Comparison of ENCODE assay signal across 14 mouse cellular contexts in the genomic region with DNA sequence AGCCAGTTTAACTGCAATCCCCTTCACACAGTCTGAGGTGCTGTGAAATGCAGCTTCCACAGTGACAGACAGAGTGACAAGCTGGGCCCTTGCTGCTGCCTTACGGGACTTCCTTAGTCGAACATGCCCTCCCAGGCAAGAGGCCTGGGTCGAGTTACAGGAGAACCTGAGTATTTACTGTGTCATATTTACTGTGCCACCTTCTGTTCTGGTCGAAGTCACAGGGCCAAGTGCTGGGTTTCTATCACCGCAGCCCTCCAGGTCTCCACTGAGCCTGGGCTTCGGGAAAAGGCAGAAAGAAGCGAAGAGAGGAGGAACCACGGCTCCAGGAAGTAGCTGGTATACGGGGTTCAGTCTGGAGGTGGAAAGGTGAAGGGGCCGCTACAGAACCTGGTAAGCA. TPM values are rescaled to one million over a fixed set of nuclear protein-coding genes. Genes with fewer than 3 reads are reported as not detected.
DNase-seq lines count a peak whose midpoint lies in the region; ATAC-seq and TF ChIP-seq lines count a peak whose summit lies in the region.
"Had no signal": no experiment of that assay in that cellular context is flagged by ENCODE, and none has a peak within 500 bp of the region (broad histone marks: within the 10 kb centered on the region; RNA-seq: fewer than 3 reads in every experiment).

No protein-coding gene starts in this region.

- no peak overlapping the region for H3K4me2 ChIP-seq in liver, embryonic 12.5 days
- H3K4me2 ChIP-seq: embryonic facial prominence, embryonic 13.5 days; heart, embryonic 13.5 days; hindbrain, embryonic 14.5 days; liver, embryonic 11.5 days; midbrain, embryonic 12.5 days had no signal

- no peak overlapping the region for H3K4me3 ChIP-seq in liver, adult 2 months (ENCODE audit: insufficient read depth, low read depth, low read length)
- H3K4me3 ChIP-seq in liver, embryonic 12.5 days, result no peak overlapping the region
- no peak overlapping the region for H3K4me3 ChIP-seq in embryonic facial prominence, embryonic 10.5 days
- H3K4me3 ChIP-seq: embryonic facial prominence, embryonic 13.5 days; forebrain, embryonic 10.5 days; heart, embryonic 13.5 days; midbrain, embryonic 12.5 days; myocyte had no signal

- peak overlapping the region; percentile 35; the same call in 1 of the 2 replicates for H3K9ac ChIP-seq in liver, adult 2 months (ENCODE audit: low read depth, low read length)
- no peak overlapping the region for H3K9ac ChIP-seq in liver, embryonic 12.5 days
- H3K9ac ChIP-seq: embryonic facial prominence, embryonic 13.5 days; heart, embryonic 13.5 days; hindbrain, embryonic 14.5 days; midbrain, embryonic 12.5 days had no signal

- ATAC-seq in liver, embryonic 12.5 days, result no peak

- H3K27ac ChIP-seq in liver, adult 2 months (replicated peaks; ENCODE audit: insufficient read depth, low read depth, low read length), result peak overlapping the region; percentile 58
- no peak overlapping the region for H3K27ac ChIP-seq in liver, embryonic 12.5 days
- 0 out of 2 replicates have a peak overlapping the region, but pooled peaks have one; percentile 3 for H3K27ac ChIP-seq in embryonic facial prominence, embryonic 10.5 days (replicated peaks)
- H3K27ac ChIP-seq: embryonic facial prominence, embryonic 13.5 days; forebrain, embryonic 10.5 days; heart, embryonic 13.5 days; hindbrain, embryonic 14.5 days; midbrain, embryonic 12.5 days had no signal

- 29% methylated on average over 10 of the region's 10 CpGs for WGBS in liver, adult 2 months
- 60% methylated on average over 10 of the region's 10 CpGs for WGBS in liver, embryonic 12.5 days (ENCODE audit: insufficient replicate concordance)
- 68% methylated on average over 10 of the region's 10 CpGs for WGBS in embryonic facial prominence, embryonic 10.5 days

- H3K9me3 ChIP-seq in liver, embryonic 12.5 days (replicated peaks), result no peaks in the 10 kb centered on the region
- H3K9me3 ChIP-seq in embryonic facial prominence, embryonic 10.5 days, result no peaks in the 10 kb centered on the region
- H3K9me3 ChIP-seq: embryonic facial prominence, embryonic 13.5 days; forebrain, embryonic 10.5 days; heart, embryonic 13.5 days; midbrain, embryonic 12.5 days had no signal

- H3K4me1 ChIP-seq in liver, adult 2 months (ENCODE audit: control insufficient read depth, insufficient read depth, low read length), result peaks cover 61% of the 10 kb centered on the region
- H3K4me1 ChIP-seq in liver, embryonic 12.5 days, result peaks cover 40% of the 10 kb centered on the region
- H3K4me1 ChIP-seq in embryonic facial prominence, embryonic 10.5 days, result peaks cover 49% of the 10 kb centered on the region
- H3K4me1 ChIP-seq: midbrain, embryonic 12.5 days had no signal

- peaks cover 65% of the 10 kb centered on the region; the same call in 1 of the 2 replicates for H3K79me2 ChIP-seq in liver, adult 2 months (ENCODE audit: control insufficient read depth, insufficient read depth, low read length)

- TF ChIP-seq CTCF in liver, adult 2 months (IDR thresholded peaks at IDR 0.05; ENCODE audit: low read depth, low read length), result no peak

- H3K36me3 ChIP-seq in liver, adult 2 months (ENCODE audit: control insufficient read depth, insufficient read depth, low read length), result peaks cover 38% of the 10 kb centered on the region
- peaks cover 25% of the 10 kb centered on the region for H3K36me3 ChIP-seq in liver, embryonic 12.5 days
- no peaks in the 10 kb centered on the region for H3K36me3 ChIP-seq in embryonic facial prominence, embryonic 10.5 days (replicated peaks)
- H3K36me3 ChIP-seq: embryonic facial prominence, embryonic 13.5 days; forebrain, embryonic 10.5 days; midbrain, embryonic 12.5 days had no signal

- peak; percentile 73 for DNase-seq in gastrocnemius, adult 18-20 months (ENCODE audit: low spot score)
- DNase-seq in gastrocnemius, postnatal 4 days (ENCODE audit: low spot score in 2 of 2), result no peak
- DNase-seq in liver, adult 2 months (ENCODE audit: extremely low read depth, low read depth, low spot score), result peak; percentile 37
- no peak for DNase-seq in embryonic facial prominence, embryonic 10.5 days (ENCODE audit: low spot score)
- peak; percentile 86 for DNase-seq in skeletal muscle tissue, adult 2 months (ENCODE audit: low read depth, low spot score)
- DNase-seq in urinary bladder, postnatal 10 days (ENCODE audit: low spot score), result no peak

- TF ChIP-seq POLR2A in liver, adult 2 months (IDR thresholded peaks at IDR 0.05; ENCODE audit: extremely low read depth, insufficient read depth, low read length), result no peak

- H3K27me3 ChIP-seq in liver, adult 2 months (ENCODE audit: control insufficient read depth, insufficient read depth, low read length), result no peaks in the 10 kb centered on the region
- H3K27me3 ChIP-seq in liver, embryonic 12.5 days (replicated peaks), result no peaks in the 10 kb centered on the region
- no peaks in the 10 kb centered on the region; the same call in 1 of the 2 replicates for H3K27me3 ChIP-seq in embryonic facial prominence, embryonic 10.5 days (replicated peaks; ENCODE audit: low read depth, poor library complexity, severe bottlenecking)
- H3K27me3 ChIP-seq: embryonic facial prominence, embryonic 13.5 days; heart, embryonic 13.5 days had no signal

RNA-seq across cellular contexts. Expression of a gene that starts 10.8 kb away (rescaled TPM):
- total RNA-seq in gastrocnemius, adult 18-20 months (2021), result 10 to 100 TPM; 45.5 to 56.8 TPM
- total RNA-seq in gastrocnemius, postnatal 4 days (2021), result 10 to 100 TPM; 66.0 to 71.0 TPM
- 121 and 187 TPM in 2 replicates for total RNA-seq in liver, adult 2 months (2014; rRNA removed)
- 183 and 205 TPM in 2 replicates for polyA plus RNA-seq in liver, adult 2 months (2012; rRNA removed)
- 8.8 and 9.0 TPM in 2 replicates for polyA plus RNA-seq in liver, embryonic 12.5 days (2016; fragmentation: Nextera tagmentation; extraction: Ambion mirVana)
- 4.9 and 5.3 TPM in 2 replicates for polyA plus RNA-seq in embryonic facial prominence, embryonic 10.5 days (2016; fragmentation: Nextera tagmentation; extraction: Ambion mirVana)

RNA-seq across cellular contexts. Expression of a gene that starts 43.2 kb away (rescaled TPM):
- 1 to 10 TPM; 5.9 to 9.6 TPM for total RNA-seq in gastrocnemius, adult 18-20 months (2021)
- 10 to 100 TPM; 22.5 to 28.0 TPM for total RNA-seq in gastrocnemius, postnatal 4 days (2021)
- 0.54 and 0.92 TPM in 2 replicates for total RNA-seq in liver, adult 2 months (2014; rRNA removed)
- 0.91 and 1.3 TPM in 2 replicates for polyA plus RNA-seq in liver, adult 2 months (2012; rRNA removed)
- polyA plus RNA-seq in liver, embryonic 12.5 days (2016; fragmentation: Nextera tagmentation; extraction: Ambion mirVana), result 0.97 and 1.5 TPM in 2 replicates
- polyA plus RNA-seq in embryonic facial prominence, embryonic 10.5 days (2016; fragmentation: Nextera tagmentation; extraction: Ambion mirVana), result 16.7 and 21.4 TPM in 2 replicates

Comparison
In these comparisons a context has a peak if more than half of its experiments do, and no peak if none do; other contexts are left out.
1. DNase-seq: peak in gastrocnemius, adult 18-20 months (single experiment), liver, adult 2 months (single experiment) and skeletal muscle tissue, adult 2 months (single experiment); none in gastrocnemius, postnatal 4 days (0 of 2), embryonic facial prominence, embryonic 10.5 days (single experiment) and urinary bladder, postnatal 10 days (single experiment).